Mouse (Mus musculus) neural tube, embryonic 11.5 days (tissue): Measurements from ENCODE around the gene Prokr2. TPM values are rescaled to one million over a fixed set of nuclear protein-coding genes. Genes with fewer than 3 reads are reported as not detected.
"Not testable (repeated sequence)": the region's sequence is repeated elsewhere in the genome, so short reads cannot be mapped to it uniquely, and the experiment has no call there.

ENCODE experiments used
- ATAC-seq: fragments of 200-750 bp; cut with Nextera tagmentation; 2 replicates; pipeline ENCODE4 v1.8.0; 2017; ENCODE audit warnings: moderate number of reproducible peaks, mild to moderate bottlenecking, moderate TSS enrichment, moderate library complexity; ENCODE audit not compliant: insufficient read depth, low FRiP score, low TSS enrichment
- DNase-seq: peaks from one replicate; pipeline ENCODE4 v3.0.0-alpha.2; 2015; ENCODE audit warnings: low spot score
- H3K27ac ChIP-seq: fragments of 300-500 bp; sonication (generic); 2 replicates; pipeline ENCODE4 v1.5.1; 2014; ENCODE audit warnings: low read depth, mild to moderate bottlenecking, low read length
- H3K27me3 ChIP-seq: fragments of 300-500 bp; sonication (generic); 2 replicates; pipeline ENCODE4 v1.6.1; 2014; ENCODE audit warnings: mild to moderate bottlenecking, low read length, mixed read lengths; ENCODE audit not compliant: control insufficient read depth, insufficient read depth
- H3K36me3 ChIP-seq: fragments of 300-500 bp; sonication (generic); 2 replicates; pipeline ENCODE4 v1.6.1; 2014; ENCODE audit warnings: mild to moderate bottlenecking, low read length, moderate library complexity, mixed read lengths; ENCODE audit not compliant: control insufficient read depth, insufficient read depth
- H3K4me1 ChIP-seq: fragments of 300-500 bp; sonication (generic); 2 replicates; pipeline ENCODE4 v1.6.1; 2014; ENCODE audit warnings: low read length, mixed read lengths; ENCODE audit not compliant: control insufficient read depth, insufficient read depth
- H3K4me2 ChIP-seq: fragments of 300-500 bp; sonication (generic); 2 replicates; pipeline ENCODE4 v1.6.1; 2014; ENCODE audit warnings: low read depth, mild to moderate bottlenecking, moderate library complexity
- H3K4me3 ChIP-seq: fragments of 300-500 bp; sonication (generic); 2 replicates; pipeline ENCODE4 v1.5.1; 2014; ENCODE audit warnings: low read depth, low read length
- H3K9ac ChIP-seq: fragments of 300-500 bp; sonication (generic); 2 replicates; pipeline ENCODE4 v1.6.1; 2014; ENCODE audit warnings: mild to moderate bottlenecking, low read length
- H3K9me3 ChIP-seq: fragments of 300-500 bp; sonication (generic); 2 replicates; pipeline ENCODE4 v1.6.1; 2016; ENCODE audit warnings: low read length; ENCODE audit not compliant: control insufficient read depth
- WGBS: fragments of 180-500 bp; shearing (Covaris S2); extraction: QIAGEN DNeasy Blood & Tissue Kit; methylation state at CpG from one replicate; pipeline ENCODE4 v1.1.7; 2014; 5-methylcytosine and 5-hydroxymethylcytosine counted together
- polyA plus RNA-seq: library from polyadenylated mRNA; unstranded; fragments of >200 nt; fragmentation: Nextera tagmentation; extraction: Ambion mirVana; gene quantifications from 2 replicates; pipeline ENCODE4 v1.2.1, GENCODE M21; 2014

Prokr2 gene
- polyA plus RNA-seq, 1 experiment from 2014 or later = 0.98 TPM

DNA sequence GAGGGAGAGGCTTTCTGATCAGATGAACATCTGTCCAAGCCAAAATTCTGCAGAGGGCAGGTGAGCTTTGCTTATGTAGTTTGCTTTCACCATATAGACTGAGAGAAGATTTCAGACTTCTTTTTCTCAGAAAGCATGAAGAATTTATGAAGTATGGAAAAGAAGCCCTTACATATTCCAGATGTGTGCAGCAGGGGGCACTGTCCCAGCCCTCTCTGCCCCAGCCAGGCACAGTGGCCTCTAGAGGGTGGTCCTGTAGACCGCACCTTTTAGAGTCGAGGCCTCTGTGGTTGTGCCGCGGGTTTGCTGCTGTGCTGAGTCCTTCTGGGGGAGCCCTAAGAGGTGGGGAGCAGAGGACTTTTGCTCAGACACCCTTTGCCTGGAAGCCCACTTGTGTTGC is 79.3 kb downstream of the Prokr2 start:
- DNase-seq = no peak
- no peak overlapping the region for H3K9ac ChIP-seq
- H3K4me1 ChIP-seq = no peaks in the 10 kb centered on the region
- H3K9me3 ChIP-seq = no peaks in the 10 kb centered on the region
- peaks cover 8% of the 10 kb centered on the region for H3K36me3 ChIP-seq
- 62% methylated on average over 4 of the region's 4 CpGs for WGBS
- H3K4me3 ChIP-seq = no peak overlapping the region
- H3K4me2 ChIP-seq = no peak overlapping the region
- no peak for ATAC-seq
- H3K27me3 ChIP-seq = no peaks in the 10 kb centered on the region
- no peak overlapping the region for H3K27ac ChIP-seq

DNA sequence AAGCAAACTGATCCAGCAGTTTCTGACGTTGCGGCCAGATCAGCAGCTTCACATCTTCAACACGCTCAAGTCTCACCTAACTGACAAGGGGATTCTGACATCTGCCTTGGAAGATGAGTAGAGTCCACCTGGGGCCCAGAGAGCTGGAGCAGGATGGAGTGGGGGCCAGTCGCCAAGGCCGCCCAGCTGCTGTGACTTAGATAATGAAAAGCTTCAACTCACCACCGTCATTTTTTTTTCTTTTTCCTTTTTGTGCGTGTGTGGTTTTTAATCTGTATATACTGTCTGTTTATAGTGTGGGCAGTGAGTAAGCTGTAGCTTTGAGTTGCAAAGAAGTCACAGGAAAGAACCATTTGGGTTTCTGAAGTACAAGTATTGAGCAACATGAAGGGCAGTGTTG is 80.1 kb downstream of the Prokr2 start:
- Histone ChIP-seq H3K27me3 (no peaks in the 10 kb centered on the region), H3K9me3 (no peaks in the 10 kb centered on the region), H3K4me3 (no peak overlapping the region), H3K36me3 (peaks cover 8% of the 10 kb centered on the region), H3K4me2 (no peak overlapping the region), H3K9ac (no peak overlapping the region), H3K4me1 (no peaks in the 10 kb centered on the region), H3K27ac (no peak overlapping the region)
- WGBS = 94% methylated on average over 7 of the region's 7 CpGs
- ATAC-seq = no peak
- no peak for DNase-seq

DNA sequence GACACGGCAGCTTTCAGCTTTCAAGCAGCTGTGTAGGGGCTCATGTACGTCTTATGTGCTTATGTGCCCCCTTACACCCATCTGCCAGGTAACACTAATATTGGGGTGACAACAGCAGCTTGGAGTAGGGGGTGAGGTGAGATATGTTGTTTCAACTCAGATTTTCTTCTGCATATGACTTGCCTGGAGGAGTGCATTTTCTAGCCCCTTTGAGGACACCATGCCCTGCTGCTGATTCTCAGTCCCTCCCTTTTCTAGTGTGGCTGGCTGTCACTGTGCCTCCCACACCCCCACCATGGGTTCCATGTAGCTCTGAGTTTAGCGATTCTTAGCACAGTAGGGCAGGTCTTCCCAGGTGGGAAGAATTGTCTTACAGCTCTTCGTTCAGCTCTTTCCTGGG is 83.8 kb downstream of the Prokr2 start:
- H3K4me3 ChIP-seq = no peak overlapping the region
- H3K9ac ChIP-seq = no peak overlapping the region
- no peaks in the 10 kb centered on the region for H3K4me1 ChIP-seq
- H3K36me3 ChIP-seq = peaks cover 5% of the 10 kb centered on the region
- no peaks in the 10 kb centered on the region for H3K27me3 ChIP-seq
- WGBS = 99% methylated on average over 4 of the region's 4 CpGs
- H3K9me3 ChIP-seq = no peaks in the 10 kb centered on the region
- H3K4me2 ChIP-seq = no peak overlapping the region
- H3K27ac ChIP-seq = no peak overlapping the region
- no peak for ATAC-seq
- DNase-seq = no peak

DNA sequence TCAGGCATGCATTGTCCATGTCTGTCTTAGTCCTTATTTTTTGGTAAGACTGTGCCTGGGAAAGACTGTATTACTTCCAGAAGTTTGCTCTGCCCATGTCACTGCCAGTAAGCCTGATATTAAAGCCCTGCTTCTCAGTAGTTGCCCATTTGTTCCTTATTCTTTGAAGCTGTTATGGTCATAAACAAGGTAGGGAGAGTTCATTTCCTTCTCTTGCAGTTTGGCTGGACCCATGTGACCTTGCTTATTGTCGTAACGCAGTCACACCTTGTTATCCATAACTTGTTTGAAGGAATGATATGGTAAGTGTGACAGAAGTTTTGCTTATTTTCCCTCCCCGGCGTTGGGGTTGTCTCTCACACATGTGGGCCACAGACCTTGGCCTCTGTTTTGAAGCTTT is 87.0 kb downstream of the Prokr2 start:
- peaks cover 5% of the 10 kb centered on the region for H3K36me3 ChIP-seq

GRCm38 (mm10) chr2:132293694-132294450 is 91.4 kb downstream of the Prokr2 start:
- ATAC-seq (no peak), DNase-seq (no peak)
- 87% methylated on average over 10 of the region's 10 CpGs for whole genome bisulfite sequencing
- Histone ChIP-seq H3K9me3 (no peaks in the 10 kb centered on the region), H3K36me3 (no peaks in the 10 kb centered on the region), H3K4me3 (no peak overlapping the region), H3K27ac (no peak overlapping the region), H3K9ac (no peak overlapping the region), H3K4me1 (peaks cover 3% of the 10 kb centered on the region; the same call in 1 of the 2 replicates), H3K27me3 (no peaks in the 10 kb centered on the region), H3K4me2 (no peak overlapping the region)

More for the DNA sequence above, 87.0 kb downstream of the Prokr2 start:
- no peak for DNase-seq
- 97% methylated on average over 4 of the region's 4 CpGs for WGBS
- H3K4me3 ChIP-seq = no peak overlapping the region
- H3K27ac ChIP-seq = no peak overlapping the region
- no peak for ATAC-seq
- no peak overlapping the region for H3K9ac ChIP-seq
- no peaks in the 10 kb centered on the region for H3K9me3 ChIP-seq
- H3K27me3 ChIP-seq = no peaks in the 10 kb centered on the region
- no peaks in the 10 kb centered on the region for H3K4me1 ChIP-seq
- no peak overlapping the region for H3K4me2 ChIP-seq

GRCm38 (mm10) chr2:132292083-132292482 is 93.2 kb downstream of the Prokr2 start:
- H3K27ac ChIP-seq = no peak overlapping the region
- 42% methylated on average over 4 of the region's 4 CpGs for WGBS
- H3K36me3 ChIP-seq = no peaks in the 10 kb centered on the region
- no peak overlapping the region for H3K9ac ChIP-seq
- no peaks in the 10 kb centered on the region for H3K27me3 ChIP-seq
- no peak for ATAC-seq
- peaks cover 3% of the 10 kb centered on the region; the same call in 1 of the 2 replicates for H3K4me1 ChIP-seq
- H3K4me3 ChIP-seq = no peak overlapping the region
- H3K4me2 ChIP-seq = no peak overlapping the region
- DNase-seq = no peak
- no peaks in the 10 kb centered on the region for H3K9me3 ChIP-seq

DNA sequence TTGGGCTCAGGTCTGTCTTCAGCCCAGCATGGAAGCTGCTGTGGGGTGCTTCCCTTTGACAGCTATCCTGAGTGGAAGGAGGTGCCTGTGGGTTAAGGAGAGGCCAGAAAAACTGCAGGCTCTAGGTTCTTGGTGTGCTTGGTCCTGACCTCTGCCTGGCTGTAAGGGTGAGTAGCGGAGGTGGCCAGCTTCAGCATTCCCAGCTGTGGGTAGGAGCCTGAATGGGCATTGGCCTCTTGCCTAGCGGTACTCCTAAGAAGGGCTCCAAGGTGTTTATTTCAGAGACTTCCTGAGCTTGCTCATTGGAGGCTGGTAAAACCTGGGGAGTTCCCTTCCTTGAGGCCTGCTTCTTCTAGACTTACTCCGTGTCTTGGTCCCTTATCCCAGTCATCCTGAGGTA is 94.0 kb downstream of the Prokr2 start:
- Histone ChIP-seq H3K27ac (no peak overlapping the region), H3K4me1 (peaks cover 3% of the 10 kb centered on the region; the same call in 1 of the 2 replicates), H3K36me3 (no peaks in the 10 kb centered on the region), H3K4me3 (no peak overlapping the region), H3K27me3 (no peaks in the 10 kb centered on the region), H3K9me3 (no peaks in the 10 kb centered on the region), H3K9ac (no peak overlapping the region), H3K4me2 (no peak overlapping the region)
- WGBS = 91% methylated on average over 3 of the region's 3 CpGs
- DNase-seq (no peak), ATAC-seq (no peak)

GRCm38 (mm10) chr2:132290808-132291207 is 94.4 kb downstream of the Prokr2 start:
- Histone ChIP-seq H3K9me3 (no peaks in the 10 kb centered on the region), H3K27ac (no peak overlapping the region), H3K9ac (no peak overlapping the region), H3K27me3 (no peaks in the 10 kb centered on the region), H3K4me1 (peaks cover 3% of the 10 kb centered on the region; the same call in 1 of the 2 replicates), H3K36me3 (no peaks in the 10 kb centered on the region), H3K4me2 (no peak overlapping the region), H3K4me3 (no peak overlapping the region)
- DNase-seq = no peak
- WGBS = 81% methylated on average over 6 of the region's 6 CpGs
- ATAC-seq = no peak

DNA sequence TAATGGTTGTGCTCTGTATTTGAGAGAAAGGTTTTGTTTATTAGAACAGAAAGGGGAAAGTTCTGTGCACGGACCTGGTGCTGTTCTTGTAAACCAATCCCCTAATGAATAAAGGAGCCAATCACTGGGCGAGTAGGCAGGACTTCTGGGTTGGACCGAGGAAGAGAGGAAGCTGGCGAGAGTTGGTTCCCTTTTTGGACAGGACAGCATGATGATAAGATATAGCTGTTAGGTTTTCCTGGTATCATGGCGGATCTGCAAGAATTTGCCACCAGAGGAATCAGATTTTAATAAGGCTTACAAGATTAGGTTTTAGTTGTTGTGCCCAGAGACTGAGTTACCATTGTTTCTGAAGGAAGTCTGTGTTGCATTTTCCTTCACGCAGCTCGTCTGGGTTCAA is 96.0 kb downstream of the Prokr2 start:
- H3K9ac ChIP-seq, H3K4me1 ChIP-seq, H3K27me3 ChIP-seq, H3K9me3 ChIP-seq, DNase-seq, H3K36me3 ChIP-seq, ATAC-seq, H3K4me2 ChIP-seq, H3K4me3 ChIP-seq, H3K27ac ChIP-seq: not testable (repeated sequence)
- WGBS = 87% methylated on average over 5 of the region's 7 CpGs
